Mouse (Mus musculus): ENCODE measurements at regions not wholly inside any gene's neighbourhood (a gene's known extent, or its start where the extent isn't known, plus 50 kb on each side); places are given as distances from the start of the nearest gene placed in this dataset.
"Not testable (repeated sequence)": the region's sequence is repeated elsewhere in the genome, so short reads cannot be mapped to it uniquely, and the experiment has no call there.

DNA sequence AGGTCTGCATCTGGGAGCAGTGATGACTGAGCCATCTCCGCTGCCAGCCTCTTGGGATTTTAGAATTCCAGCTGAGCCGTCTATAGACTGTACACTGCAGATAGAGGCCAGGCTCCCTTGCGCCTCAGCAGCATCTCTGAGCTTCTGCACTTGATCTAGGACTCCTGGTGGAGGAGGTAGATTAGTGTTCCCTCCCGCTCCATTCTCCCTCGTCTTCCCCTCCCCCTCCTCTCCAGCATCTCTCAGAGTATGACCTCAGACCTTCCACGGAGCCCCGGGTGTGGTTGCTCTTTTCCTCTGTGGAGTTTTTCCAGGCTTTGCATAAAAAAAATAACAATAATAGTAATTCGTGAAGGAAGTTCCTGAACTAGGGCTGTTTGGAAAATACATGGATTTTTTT, 241.8 kb downstream of the Gadd45g start:
- DNase-seq (ENCODE audit: low spot score in 2 of 2), result no peak

DNA sequence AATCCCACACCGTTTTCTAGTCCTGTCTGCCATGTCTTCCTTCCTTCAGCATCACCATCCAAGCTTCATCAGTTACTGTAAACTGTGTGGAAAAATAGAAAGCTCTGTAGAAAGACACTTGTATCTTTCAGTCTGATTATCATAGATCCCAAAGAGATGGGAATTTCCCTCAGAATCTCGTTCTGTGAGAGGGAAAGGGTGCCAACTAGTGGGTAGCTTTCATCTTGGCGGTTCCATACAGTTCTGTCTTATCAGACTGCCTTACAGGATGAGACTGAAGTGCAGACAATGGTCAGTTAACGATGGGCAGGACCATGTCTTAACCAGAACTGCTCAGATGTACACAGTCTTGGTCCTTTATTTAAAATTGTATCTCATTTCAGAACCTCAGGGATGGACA, 243.9 kb downstream of the Gadd45g start:
- DNase-seq (ENCODE audit: low spot score in 2 of 2), result no peak

DNA sequence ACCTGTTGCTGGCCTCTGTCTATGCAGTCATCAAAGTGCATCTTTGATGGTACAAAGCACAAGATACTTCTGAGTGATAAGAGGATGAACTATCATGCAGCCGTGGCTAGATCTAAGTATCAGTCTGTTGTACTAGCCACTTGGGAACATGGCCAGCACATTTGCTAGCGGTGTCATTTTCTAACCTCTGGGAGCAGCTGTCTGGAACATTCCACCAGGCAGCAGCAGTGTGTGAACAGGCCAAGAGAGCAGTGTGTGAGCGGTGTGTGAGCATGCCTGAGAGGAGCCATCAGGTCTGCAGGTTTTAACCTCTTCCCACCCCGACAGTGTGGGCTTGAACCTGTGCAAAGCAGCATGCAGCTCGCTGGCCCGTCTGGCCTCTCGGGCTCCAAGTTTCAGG, 248.3 kb downstream of the Gadd45g start:
- DNase-seq (ENCODE audit: low spot score in 2 of 2), result no peak

DNA sequence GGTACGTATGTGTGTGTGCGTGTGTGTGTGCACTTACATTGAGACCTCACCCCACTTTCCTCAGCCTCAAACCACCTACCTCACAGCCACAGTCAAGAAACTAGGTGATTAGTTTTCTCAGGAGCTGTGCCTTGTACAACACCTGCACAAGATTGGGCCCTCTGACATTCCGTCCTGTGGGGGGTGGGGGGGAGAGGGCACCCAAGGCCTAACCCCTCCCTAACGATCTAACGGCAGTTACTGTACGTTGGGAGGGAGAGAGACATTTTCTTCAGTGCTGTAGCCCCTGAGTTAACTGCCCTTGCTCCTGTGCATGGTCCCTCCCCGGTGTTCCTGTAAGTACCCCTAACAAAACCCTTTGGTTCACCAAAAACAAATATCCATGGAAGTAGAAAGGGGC, 250.0 kb downstream of the Gadd45g start:
- no peak for DNase-seq (ENCODE audit: low spot score in 2 of 2)

DNA sequence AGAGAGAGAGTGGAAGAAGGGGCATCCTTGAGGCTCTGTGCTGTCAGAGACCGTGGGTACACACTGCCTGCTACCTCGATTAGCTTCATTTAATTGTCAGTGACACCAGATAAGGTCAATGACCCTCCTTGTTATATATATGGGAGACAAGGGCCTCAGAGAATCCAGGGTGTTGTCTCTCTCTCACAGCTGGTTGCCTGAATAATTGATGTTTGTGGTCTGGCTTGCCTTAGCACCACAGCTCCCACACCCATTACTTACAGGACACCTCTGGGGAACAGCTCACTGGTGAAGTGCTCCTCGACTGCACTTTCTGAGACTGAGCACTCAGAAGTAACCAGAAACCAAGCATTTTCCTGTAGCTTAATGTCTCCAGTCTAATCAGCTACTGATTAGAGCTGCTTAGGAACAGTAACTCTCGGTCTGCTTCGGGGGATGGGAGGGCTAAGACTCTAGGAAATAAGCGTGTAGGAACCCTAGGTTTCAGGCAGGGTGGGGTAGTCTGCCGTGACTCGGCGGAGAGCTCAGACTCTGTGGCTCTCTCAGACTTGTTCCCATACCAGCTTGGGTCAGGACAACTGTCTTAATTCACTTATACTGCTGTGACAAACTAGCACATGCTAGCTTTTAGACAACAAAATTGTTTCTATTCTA, 259.6 kb downstream of the Gadd45g start:
- DNase-seq (ENCODE audit: low spot score in 2 of 2), result no peak

DNA sequence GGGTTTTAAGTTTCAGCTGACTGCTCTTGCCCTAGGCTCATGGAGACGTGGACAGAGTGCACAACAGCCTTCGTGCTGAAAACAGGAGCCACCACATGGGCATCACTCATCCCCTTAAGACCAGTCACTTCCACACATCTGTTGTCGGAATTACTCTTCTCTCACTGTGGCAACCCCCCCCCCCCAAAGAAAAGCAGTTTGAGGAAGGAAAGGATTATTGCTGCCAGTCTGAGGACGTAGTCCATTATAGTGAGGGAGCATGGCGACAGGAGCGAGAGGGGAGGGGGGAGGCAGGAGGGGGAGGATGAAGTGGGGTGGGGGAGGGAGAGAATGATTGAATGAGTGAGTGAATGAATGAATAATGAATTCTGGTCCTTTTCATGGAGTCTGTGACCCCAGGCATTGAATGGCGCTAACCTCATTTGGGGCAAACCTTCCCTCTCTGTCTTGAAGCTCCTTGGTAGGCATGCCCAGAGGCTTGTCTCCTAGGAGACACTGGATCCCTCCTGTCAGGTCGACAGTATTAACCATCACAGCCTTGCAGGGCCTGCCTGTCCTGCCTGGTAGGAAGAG, 262.0 kb downstream of the Gadd45g start:
- no peak for DNase-seq (ENCODE audit: low spot score in 2 of 2)

DNA sequence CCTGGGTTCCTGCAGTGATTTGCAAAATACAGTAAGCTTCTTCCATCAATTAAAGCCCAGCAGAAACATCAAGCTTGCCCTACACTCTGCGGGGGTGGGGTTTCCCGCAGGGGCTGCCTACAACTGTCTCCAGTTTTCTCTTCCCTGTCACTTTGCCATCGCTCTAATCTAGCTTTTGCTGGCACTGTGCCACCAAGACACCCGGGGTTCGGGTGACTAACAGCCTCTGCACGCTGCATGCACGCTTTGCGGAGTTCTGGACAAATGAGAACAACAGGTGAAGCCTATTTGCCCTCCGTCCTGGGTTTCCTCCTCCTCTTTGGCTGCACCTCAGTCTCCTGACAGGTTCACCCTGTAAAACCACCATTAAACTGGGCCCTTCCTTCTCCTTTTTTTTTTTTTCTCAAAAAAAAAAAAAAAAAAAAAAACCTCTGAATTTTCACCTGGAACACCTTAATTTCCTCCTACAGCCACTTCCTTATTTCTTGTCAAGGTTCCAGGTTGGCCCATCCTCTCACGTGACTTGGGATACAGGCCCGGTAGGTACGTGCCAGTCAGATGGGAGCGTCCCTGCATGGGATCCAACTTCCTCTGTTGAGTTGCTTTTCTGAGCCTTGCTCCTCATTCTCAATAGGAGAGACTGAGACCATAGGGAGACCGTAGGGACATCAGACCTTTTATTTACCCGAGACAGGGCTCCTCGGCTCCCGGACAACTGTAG, 262.7 kb downstream of the Gadd45g start:
- DNase-seq (ENCODE audit: low spot score in 2 of 2), result no peak

DNA sequence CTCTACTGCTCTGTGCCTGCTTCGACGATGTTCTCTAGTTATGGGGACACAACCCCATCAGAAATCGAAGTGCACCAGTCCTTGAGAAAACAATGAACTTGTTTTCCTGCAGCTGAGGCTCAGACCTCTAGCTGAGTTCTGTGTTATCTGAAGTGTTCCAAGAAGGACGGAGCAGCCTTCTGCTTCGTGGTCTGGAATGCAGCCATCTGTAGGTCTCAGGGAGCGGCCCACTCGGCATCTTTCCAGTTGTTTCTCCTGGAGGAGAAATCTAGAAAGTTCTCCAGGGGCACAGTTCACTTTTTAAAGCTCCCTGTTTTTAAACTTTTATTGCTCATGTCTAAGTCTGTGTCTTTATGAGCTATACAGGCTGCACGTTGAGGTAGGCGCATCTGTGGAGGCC, 264.3 kb downstream of the Gadd45g start:
- no peak for DNase-seq (ENCODE audit: low spot score in 2 of 2)

DNA sequence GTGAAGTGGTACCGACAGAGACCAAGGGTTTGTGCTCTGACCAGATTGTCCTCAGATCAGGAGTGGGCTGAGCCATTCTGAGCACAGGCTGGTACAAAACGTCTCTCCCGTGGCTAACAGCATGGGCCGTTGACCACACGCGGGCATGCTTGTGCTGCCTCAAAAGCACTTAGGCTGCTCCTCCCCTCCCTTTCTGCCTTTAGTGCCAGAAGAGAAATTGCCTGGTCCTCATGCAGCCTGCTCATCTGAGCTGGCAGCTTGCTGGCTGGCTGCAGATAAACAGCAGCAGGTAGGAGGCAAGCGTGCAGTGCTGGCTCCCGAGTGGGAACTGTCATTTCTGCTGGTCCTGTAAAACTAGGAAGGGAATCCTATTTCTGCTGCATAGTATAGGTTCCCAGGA, 267.1 kb downstream of the Gadd45g start:
- DNase-seq (ENCODE audit: low spot score in 2 of 2), result no peak

DNA sequence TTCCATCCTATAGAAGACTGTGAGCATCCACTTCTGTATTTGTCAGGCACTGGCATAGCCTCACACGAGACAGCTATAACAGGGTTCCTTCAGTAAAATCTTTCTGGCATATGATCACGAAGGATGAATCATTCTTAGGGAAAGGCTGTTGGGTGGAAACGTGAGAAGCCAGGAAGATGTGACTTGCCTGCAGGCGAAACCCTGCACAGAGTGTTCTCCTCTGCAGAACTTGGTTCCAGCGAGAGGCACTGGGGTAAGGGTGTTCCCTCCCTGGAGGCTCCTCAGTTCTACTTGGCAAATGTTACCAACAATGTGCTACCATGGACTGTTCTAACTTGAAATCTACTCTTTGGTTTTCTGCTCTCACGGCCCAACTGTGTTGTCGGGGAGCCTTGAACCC, 268.0 kb downstream of the Gadd45g start:
- no peak for DNase-seq (ENCODE audit: low spot score in 2 of 2)

DNA sequence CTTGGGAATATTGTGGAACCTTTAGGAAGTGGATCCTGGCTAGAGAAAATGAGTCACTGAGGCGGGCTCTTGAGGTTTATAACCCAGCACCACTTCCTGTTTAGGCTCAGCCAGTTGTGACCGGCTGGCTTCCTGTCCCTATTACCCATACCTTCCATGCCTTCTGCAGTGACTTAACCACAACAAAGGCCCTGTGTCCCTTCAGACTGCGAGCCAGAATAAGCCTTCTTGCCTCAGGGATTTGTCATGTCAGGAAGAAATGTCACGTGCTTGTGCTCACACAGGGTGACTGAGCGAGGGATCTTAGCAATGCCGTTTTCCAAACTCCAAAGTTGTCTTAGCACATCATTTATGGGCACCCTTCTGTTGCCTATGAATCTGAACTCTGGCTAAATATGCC, 268.5 kb downstream of the Gadd45g start:
- DNase-seq (ENCODE audit: low spot score in 2 of 2), result no peak

DNA sequence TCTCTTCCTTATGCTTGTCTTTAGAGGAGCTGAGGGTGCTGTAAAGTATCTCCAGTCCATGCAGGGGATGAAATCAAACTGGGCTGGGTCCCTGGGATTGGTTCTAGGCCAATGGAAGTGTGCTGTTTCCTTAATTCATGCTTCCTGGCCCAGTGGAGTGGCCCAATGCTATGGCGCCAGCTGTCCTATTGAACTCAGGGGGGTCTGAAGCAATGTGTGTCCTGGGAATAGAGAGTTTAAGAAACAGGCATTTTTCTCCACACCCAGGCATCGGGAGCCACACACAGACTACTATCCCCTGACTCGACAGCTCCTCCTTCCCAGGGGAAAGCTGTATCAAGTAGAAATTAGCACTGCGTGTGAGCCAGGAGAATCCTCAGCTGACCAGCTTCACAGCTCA, 269.8 kb downstream of the Gadd45g start:
- no peak for DNase-seq (ENCODE audit: low spot score in 2 of 2)

DNA sequence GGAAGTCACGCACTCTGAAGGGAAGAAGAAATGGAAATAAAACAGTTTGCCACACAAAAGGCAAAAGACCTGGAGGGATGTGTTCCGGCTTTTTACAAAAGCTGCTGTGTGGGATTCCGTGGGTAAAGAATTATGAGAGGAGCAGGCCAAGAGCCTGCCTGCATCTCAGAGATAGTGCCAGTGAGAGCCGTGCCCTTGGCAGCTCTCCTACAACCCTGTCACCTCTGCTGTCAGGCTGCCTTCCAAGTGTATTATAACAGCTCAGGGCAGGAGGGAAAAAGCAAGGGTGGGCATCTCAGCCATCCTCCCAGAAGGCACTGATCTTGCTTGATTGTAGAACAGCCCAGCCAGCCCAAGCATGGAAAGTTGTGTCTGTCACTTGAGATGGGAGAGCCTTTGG, 270.3 kb downstream of the Gadd45g start:
- DNase-seq (ENCODE audit: low spot score in 2 of 2), result no peak

DNA sequence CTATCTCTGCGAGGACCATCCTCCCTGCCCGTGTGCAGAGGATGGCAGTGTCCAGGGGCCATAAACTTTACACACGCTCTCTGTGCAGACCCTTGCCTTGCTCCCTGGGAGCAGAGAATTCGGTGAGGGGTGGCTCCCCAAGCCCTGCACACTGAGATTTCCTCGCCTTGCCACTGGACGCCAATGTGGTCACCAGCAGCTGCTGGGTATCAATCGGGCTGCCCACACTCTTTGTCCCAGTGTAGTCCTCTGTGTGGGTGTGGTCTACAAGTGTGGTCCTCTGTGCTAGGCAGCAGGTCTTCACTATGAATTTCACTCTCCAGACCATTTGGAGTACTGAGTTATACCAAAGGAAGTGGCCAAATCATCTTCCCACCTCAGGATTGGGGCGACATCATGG, 274.3 kb downstream of the Gadd45g start:
- no peak for DNase-seq (ENCODE audit: low spot score in 2 of 2)

DNA sequence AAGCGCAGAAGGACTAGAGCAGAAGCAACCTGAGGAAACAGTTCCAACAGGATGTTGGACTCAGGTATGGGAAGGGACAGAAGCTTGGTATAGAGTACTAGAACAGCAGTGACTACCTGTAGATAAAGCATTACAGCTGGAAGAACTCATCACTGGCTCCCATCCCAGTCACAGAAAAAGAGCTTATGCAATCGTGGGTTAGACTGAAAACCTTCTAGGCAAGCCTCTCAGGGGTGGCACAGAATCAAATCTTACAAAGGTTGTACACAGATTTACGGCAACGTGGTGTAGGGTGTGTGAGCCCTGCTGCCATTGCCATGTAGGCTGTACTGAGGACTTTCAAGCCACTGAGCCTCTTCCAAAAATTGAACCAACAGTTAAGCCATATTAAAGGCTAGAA, 278.6 kb downstream of the Gadd45g start:
- DNase-seq (ENCODE audit: low spot score in 2 of 2), result no peak

DNA sequence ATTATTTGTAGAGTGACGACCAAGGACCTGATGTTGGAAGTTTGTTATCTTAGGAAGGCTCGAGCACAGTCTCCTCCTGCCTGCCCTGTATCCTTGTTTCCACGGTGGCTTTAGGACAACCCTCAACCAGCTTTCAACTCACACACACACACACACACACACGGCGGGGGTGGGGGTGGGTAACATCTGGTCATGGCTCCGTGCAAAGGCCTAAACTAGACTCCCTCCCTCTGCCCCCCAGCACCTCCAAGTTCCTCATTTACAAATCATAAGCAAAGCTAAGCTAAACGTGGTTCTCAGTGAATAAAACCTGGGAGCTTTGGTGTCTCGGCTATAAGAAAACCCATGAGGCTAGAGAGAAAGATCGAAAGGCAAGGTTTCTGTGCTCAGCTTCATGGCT, 281.3 kb downstream of the Gadd45g start:
- DNase-seq (ENCODE audit: low spot score in 2 of 2), result no peak

DNA sequence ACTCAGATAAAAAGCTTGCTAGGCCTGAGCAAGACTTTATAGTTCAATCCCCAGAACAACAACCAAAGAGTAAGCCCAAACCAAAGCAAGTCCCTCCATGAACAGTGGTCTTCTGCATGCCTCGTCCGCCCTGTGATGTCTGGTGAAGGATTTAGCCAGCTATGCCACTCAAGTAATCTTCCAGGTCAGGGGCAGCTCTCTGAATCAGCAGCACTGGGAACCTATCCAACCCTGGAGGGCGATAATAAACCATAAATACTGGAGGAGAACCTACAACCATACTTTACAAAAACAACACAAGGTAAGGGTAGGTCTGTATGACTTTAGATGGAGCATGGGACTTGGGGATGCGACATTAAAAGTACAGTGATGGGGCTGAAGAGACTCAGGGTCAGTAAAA, 283.0 kb downstream of the Gadd45g start:
- DNase-seq (ENCODE audit: low spot score in 2 of 2), result no peak

DNA sequence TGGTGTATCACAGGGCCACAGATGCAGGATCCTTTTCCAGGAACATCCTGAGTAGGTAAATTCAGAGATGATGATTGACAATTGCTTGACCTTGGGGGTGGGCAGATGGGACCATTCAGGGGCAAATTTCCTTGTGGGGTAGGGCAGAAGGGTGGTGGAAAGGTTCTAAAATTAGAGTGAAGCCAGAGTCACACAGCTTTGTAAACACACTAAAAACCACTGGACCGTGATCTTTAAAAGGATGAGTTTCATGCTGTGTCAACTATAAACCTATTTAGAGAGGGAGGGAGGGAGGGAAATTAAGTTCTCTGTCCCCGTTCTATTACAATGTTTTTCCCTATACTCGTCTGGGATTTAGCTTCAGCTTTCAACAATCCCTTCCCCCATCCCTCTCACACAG, 286.7 kb downstream of the Gadd45g start:
- no peak for DNase-seq (ENCODE audit: low spot score in 2 of 2)

DNA sequence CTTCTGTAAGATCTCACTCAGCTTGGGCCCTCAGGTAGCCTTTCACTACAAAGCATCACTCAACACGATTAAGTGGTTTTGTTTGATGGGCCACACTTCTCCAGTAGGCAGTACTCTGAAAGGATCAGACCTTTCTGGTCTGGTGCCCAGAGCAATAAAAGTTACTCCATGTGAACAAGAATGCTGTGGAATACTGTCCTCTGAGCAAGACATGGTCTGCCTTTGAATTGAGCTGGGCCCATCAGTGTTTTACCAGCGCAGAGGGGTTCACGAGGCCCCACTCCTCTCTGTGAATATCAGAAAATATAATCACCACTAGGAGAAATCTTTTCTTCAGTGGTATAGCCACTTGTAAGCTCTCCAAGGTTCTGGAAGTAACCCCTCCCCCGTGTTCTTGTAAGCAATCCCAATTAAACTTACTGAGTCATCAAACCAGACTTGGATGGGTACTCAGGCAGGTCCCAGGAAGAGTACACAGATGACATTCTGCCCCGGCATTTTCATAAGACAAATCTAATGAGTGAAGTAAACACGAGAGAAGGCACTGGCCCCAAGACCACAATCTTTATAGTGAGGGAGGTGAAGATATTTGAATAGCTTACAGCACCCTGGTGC, 292.0 kb downstream of the Gadd45g start:
- no peak for DNase-seq (ENCODE audit: low spot score in 2 of 2)

DNA sequence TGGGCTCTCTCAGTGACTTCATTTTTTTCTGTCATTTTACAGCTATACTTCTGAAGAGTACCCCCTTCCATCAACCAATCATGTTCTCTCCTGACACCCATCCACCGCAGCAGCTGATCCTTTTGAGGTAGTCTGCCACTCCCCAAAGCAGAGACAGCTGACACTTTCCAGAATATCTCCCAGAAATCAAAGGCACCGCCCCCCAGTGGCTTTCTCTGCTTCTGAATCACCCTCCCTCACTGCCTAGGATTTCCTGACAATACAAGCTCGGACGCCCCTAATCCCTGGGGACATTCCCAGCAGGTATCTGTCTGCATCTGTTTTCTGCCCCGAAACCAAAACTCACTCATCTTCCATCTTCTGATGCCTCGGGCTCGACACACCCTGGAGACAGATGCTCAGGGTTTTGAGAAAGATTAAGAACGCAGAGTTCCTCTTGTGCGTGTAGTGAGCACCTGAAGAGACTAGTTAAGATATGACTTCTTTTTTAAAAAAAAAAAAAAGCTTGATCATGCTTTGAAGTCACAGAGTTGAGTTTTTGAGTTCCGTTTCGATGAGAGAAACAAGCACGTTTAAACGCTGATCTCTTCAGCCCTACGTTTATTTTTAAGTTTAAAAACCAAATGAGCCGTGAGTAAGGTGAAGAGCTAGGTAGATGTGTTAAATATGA, 292.8 kb downstream of the Gadd45g start:
- no peak for DNase-seq (ENCODE audit: low spot score in 2 of 2)

DNA sequence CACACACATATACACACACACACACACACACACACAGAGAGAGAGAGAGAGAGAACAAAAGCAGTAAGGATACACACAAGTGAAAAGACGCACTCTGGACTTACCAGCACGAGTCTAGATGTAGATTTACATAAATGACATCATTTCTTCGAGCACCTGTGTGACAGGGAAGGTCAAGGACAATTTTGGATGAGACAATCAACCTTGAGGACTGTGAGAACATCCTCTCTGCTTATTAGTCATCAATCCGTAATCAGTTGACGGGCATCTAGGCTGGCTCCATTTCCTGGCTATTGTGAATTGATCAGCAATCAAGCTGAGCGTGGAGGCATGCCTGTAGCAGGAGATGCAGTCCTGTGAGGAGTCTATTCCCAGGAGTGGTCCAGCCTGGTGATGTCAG, 293.7 kb downstream of the Gadd45g start:
- DNase-seq (ENCODE audit: low spot score in 2 of 2), result no peak

DNA sequence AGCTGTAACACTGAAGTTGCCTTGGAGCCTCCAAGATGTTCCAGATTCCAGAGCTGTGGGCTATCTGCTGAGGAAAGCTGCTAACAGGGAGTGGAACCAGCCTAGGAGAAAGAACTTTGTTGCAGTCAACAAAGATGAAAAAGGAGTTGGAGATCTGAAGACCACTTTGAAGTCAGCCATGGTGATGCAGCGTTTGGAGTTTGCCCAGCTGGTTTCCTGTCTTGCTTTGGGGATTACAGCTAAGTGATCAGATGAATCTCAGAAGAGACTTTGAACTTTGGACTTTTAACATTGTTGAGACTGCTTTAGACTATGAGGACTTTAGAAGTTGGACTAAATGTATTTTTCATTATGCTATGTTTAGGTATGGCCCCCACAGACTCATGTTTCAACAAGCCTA, 297.6 kb downstream of the Gadd45g start:
- DNase-seq (ENCODE audit: low spot score in 2 of 2), result not testable (repeated sequence)

DNA sequence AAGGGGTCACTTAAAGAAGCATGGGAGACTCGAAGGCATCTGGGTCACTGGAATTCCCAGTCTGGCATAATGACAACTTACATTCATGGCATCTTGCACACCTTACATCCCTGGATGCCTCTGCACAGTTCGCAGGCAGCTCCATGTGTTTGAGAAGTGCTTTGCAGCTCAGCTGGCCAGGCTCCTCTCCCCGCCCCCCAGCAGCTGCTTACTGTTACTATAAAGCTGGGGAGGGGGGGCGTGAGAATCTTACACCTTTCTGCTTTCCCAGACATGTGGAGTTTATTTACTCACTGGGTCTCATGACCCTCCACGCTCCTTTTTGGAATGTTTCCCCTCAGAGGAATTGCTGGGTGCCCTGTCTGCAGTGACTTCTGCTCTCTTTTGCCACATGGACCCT, 299.4 kb downstream of the Gadd45g start:
- no peak for DNase-seq (ENCODE audit: low spot score in 2 of 2)
